Mouse (Mus musculus): ENCODE results near the gene Pde4c.

DNA sequence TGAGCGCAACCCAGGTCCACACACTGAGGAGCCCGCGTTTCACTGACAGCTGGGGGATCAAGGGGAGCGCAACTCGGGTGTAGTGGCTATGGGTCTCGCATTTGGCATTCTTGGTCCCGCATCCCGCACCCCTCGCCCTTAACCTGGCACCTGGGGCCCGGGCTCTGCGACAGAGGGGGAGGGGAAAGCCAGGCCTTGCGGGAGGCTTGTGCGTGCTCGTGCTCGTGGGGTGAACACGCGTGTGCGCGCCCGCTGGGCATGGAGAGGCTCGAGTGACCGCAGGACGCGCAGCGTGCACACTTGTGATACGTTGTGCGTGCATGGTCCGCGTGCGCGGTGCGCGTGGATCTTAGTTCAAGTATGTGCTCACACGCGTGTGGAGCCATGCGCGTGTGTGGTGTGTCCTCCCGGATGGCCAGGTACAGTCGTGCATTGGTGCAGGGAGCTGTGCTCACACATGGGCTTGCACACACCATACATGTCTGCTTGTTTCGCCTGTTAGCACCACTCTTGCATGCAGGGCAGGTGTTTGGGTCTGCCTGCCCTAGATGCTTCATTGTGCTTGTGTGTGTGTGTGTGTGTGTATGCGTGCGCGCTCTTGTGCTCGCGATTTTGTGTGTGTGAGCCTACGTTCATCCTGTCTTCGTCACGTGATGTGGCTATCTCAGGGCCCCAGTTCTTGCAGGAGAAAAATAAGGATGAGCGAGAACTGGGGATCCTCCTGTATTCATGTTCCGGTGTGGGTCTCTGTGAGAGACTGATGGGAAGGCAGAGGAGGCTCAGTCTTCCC is 31.5 kb downstream of the Pde4c start:
- TF ChIP-seq CTCF (IDR thresholded peaks at IDR 0.05; ENCODE audit: low read depth) (no peak), EP300 (IDR thresholded peaks at IDR 0.05; ENCODE audit: low read depth) (no peak)

Measured in liver, embryonic 14.5 days (tissue).